Mouse (Mus musculus) left cerebral cortex, adult 2 months (tissue): ENCODE results near the gene Mrpl45. TPM values are rescaled to one million over a fixed set of nuclear protein-coding genes. Genes with fewer than 3 reads are reported as not detected.
"Not testable (repeated sequence)": the region's sequence is repeated elsewhere in the genome, so short reads cannot be mapped to it uniquely, and the experiment has no call there.

Experiments
- DNase-seq, 2 experiments: peaks; one replicate each; pipeline ENCODE4 v3.0.0; 2021 to 2022; ENCODE audit warnings: low spot score in 2 of 2, mixed read lengths in 1 of 2; ENCODE audit errors: extremely low spot score in 1 of 2
- H3K27ac ChIP-seq: fragments of 200-600 bp; 2 replicates; pipeline ENCODE4 v1.8.1; 2022
- H3K4me3 ChIP-seq: fragments of 200-600 bp; 2 replicates; pipeline ENCODE4 v1.8.1; 2022
- CTCF ChIP-seq: fragments of 200-600 bp; IDR thresholded peaks from 2 replicates; pipeline ENCODE4 v1.8.1; 2022; ENCODE audit warnings: antibody characterized with exemption, mild to moderate bottlenecking, moderate library complexity
- intact Hi-C: fragments of 180-260 bp; cut with DNase I; formaldehyde crosslinking; loops from one replicate; pipeline ENCODE4 v1.15.1; 2025
- total RNA-seq, 2 experiments: library from RNA; stranded (reverse); gene quantifications; 2 replicates each; pipeline ENCODE4 v1.2.3; 2021

The Mrpl45 gene
- total RNA-seq, 2 experiments from 2014 or later = 26.4 to 28.2 TPM

DNA sequence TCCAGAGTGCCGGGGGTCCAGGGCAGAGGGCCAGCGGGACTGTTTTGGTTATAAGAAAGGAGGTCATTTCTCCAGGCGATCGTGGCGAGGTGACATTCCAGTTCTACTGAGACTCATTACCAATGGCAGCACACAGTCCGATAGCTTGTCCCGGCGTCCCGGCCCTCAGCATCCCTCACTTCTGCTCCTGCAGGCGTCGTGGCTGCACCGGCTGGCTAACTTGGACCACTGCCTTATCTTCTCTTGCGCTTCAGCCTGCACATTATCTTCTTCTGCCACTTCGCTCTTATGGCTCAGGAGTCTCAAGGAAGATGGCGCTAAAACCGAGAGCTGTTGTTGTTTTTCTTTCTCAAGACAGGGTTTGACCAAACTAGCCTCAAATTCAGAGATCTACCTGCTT lies 14.1 kb upstream of the Mrpl45 start:
- intact Hi-C loops = no loop called here
- Histone ChIP-seq H3K27ac (no peak overlapping the region), H3K4me3 (no peak overlapping the region)
- no peak for DNase-seq
- no peak for TF ChIP-seq CTCF

DNA sequence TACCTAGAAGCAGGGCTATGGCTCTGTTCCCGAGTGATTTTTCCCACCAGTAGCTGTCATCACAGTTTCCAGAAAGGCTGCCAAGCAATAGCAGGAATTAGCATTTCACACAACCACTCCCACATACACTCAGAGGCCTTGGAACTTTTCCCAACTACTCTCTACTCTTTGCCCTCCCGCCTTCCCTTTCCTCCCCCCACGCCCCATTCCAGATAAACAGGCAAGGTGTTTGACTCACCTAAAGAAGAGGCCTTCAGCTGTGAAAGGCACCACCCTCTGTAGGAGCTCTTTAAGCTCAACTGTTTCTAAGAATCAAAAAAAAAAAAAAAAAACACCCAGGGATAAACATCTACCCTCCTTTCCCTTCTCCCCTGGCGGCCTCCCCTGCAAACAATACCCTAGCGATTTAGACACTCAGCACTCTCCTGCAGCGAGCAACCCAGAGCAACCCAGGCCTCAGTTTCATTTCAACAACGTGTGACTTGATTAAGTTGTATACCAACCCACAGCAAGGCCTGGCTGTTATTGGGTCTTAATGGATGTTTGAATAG lies 13.2 kb upstream of the Mrpl45 start:
- Histone ChIP-seq H3K4me3 (no peak overlapping the region), H3K27ac (peak overlapping the region; percentile 47)
- TF ChIP-seq CTCF = no peak; the same call in 1 of the 2 replicates
- intact Hi-C loops = no loop called here
- DNase-seq = no peak

DNA sequence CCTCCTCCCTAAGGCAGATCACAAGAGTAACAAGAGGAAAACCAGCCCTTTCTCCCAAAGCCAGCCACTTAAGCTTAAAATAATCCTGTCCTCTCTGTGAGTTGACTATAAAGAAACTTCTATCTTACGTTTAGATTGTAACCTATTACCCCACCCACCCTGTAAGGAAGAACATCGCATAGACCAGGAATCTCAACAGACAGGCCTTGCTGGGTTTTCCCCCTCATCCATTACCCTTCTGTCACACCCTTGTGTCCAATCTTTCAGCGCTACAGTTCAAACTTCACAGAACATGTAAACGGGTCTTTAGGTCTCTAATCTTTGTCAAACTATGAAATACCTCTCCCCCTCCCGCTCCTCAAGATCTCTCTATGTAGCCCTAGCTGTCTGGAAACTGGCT lies 10.9 kb upstream of the Mrpl45 start:
- Histone ChIP-seq H3K27ac (no peak overlapping the region), H3K4me3 (no peak overlapping the region)
- DNase-seq = no peak
- intact Hi-C loops = no loop called here
- TF ChIP-seq CTCF = no peak

DNA sequence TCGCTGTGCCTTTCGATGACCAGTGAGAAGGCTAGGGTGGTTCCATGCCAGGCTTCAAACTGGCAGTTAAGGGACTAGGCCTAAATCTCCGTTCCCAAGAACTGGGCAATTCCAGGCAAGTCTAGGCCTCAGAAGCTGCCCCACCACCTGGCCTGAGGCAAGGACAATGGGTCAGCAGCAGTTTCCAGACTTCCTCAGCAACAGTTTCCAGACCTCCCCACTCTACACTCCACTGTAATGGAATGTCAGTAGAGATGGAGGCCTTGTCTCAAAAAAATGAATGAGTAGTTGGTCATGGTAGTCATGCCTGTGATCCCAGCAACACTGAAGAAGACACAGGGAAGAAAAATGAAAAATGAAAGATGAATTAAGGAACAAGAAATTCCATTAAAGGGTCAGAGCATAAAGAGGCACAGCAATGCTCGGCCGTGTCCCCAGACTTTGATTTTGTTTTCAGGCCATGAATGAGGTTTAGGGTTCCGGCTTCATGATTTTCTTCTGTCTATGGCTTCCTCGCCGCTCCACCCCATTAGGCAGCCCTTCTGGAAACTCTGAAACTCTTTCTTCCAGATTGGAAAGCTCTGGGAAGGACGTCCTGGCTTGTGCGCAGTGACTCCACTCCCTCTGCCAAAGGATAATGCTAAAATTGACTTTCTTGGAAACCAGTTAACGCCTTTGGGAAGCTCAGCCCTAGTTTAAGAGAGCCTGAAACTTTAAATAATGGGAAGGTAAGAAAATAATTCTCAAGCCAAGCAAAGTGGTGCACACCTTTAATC lies 8.0 kb upstream of the Mrpl45 start:
- TF ChIP-seq CTCF = no peak
- no peak for DNase-seq
- intact Hi-C loops = no loop called here

DNA sequence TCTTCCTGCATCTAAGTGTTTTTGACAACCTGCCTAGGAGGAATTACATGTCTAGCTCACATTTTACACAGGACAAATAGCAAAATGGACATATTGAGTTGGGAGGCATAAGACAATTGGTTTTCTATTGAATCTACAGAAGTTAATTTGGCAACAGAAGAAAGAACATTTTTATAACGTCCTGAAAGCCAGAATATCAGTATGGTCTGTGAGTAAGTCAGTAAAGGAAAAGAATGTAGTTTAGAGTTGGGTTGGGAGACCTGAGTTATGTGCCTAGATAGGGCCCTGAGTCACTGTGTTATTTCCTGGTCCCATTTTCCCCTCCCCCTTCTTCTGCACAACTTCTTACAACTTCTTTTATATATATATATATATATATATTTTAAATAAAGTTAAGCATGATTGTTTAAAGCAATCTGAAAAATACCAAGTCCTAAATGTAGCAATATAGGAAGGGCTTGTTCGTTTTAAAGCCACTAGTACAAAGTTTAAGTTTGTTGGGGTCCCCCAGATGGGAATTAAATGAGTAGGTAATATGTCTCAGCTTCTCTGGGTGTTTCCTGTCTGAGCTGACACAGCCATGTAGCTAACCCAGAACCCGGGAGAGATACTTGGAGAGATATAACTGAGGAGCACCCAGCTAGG lies 6.6 kb upstream of the Mrpl45 start:
- no peak overlapping the region for H3K4me3 ChIP-seq

More for the DNA sequence above, 8.0 kb upstream of the Mrpl45 start:
- H3K27ac ChIP-seq = no peak overlapping the region
- no peak overlapping the region for H3K4me3 ChIP-seq

DNA sequence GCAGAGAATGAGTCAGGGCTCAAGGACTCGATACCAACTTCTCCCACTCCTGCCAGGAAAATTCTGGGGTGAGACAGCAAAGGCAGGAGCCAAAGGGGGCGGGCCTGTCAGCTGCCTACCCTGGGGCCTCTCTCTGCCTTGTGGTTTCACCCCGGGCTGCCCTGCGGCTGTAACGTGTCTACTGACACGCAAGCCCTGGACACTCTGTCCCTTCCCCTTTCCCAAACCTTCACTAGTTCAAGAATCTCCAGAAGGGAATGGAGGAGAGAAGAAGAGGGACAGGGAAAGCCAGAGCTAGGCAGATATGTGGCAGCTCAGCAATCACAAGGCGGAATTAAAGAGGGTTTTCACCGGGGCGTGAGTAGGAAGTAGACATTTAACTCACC lies 6.1 kb upstream of the Mrpl45 start:
- peak overlapping the region; percentile 48 for H3K4me3 ChIP-seq
- peak; percentile 32 to 43 for DNase-seq
- intact Hi-C loops = no loop called here
- TF ChIP-seq CTCF = no peak
- peak overlapping the region; percentile 70 for H3K27ac ChIP-seq

More for the DNA sequence above, 6.6 kb upstream of the Mrpl45 start:
- DNase-seq = no peak
- no peak overlapping the region for H3K27ac ChIP-seq
- intact Hi-C loops = no loop called here
- TF ChIP-seq CTCF = no peak

DNA sequence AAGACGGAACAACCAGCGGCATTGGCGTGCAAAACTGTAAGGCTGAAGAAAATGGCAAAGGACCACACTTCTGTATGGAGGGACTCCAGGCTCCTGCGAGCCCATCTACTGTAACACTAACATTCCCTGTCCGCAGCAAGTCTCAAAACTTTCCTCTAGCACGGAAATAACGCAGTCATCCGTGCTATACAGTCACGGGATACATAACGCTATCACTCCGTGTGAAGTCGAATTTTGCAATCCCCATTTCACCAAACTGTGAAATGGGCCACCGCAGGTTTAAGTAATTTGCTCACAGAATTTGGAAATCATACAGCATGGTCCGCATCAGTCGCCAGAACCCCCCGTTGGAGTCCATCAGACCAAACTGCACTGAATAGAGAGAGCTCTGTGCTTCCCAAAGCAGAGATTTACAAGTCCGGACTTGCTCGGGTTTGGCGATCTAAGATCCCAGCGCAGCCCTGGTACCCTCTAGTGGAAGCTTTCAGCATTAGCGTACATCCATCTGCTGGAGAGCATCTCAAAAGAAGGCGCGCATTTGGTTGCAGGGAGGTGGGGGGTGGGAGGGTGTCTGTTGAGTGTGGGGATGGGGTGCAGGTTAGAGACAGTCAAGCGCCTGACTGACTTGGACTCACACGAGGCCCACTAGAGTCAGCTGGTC lies 5.5 kb upstream of the Mrpl45 start:
- peak; percentile 73 for TF ChIP-seq CTCF
- Histone ChIP-seq H3K27ac (peak overlapping the region; percentile 70), H3K4me3 (peak overlapping the region; percentile 48)
- DNase-seq = peak; percentile 67 to 76
- intact Hi-C loops = loop anchor here (10.0 kb wide), 1 partner anchor 235 kb away; no protein-coding TSS in a partner anchor

DNA sequence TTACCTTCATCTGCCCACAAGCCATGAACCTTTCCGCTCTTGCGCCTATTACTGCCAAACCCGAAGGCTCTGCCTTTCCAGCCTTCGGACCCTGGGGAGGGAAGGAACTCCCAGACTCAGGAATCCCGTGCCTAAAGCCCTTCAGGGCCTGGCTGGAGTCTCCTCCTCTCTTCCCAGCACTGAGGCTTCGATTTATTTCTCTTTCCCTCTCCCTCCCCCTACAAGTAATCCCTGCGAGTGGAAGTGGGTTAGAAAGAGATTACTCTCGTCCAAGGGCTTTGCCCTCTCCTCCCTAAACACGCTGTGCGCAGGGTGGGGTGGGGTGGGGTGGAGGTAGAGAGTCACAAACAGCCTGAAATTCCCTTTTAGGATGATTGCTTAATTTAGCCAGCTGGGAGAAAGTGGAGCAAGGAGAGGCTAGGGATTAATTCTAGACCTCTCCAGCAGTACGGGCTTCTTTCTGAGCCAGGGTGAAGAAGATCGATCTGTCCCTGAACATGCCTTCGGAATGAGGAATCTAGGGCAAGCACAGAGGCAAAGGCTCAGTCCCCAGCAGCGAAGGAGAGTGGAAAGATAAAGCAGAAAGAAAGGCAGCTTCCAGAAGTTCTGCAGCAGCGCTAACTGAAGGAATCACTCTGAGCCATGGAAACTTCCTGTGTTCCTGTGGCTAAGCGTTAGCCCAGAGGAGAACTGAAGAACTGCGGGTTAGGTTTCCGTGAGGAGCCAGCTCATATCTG lies 4.5 kb upstream of the Mrpl45 start:
- no peak for DNase-seq
- Histone ChIP-seq H3K4me3 (0 out of 2 replicates have a peak overlapping the region, but pooled peaks have one; percentile 0), H3K27ac (peak overlapping the region; percentile 75; the same call in 1 of the 2 replicates)
- intact Hi-C loops = loop anchor here (10.0 kb wide), 1 partner anchor 236 kb away; no protein-coding TSS in a partner anchor
- peak; percentile 49 for TF ChIP-seq CTCF

DNA sequence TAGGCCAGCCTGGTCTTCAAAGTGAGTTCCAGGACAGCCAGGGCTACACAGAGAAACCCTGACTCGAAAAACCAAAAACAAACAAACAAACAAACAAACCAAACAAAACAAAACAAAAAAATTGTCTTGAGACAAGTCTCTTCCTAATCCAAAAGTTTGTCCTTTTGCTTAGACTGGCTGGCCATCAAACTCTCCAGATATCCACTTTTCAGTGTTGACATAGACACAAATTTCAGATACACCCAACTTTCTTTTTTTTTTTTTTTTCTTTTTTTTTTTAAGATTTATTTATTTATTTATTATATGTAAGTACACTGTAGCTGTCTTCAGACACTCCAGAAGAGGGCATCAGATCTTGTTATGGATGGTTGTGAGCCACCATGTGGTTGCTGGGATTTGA lies 2.6 kb upstream of the Mrpl45 start:
- not testable (repeated sequence) for H3K27ac ChIP-seq, H3K4me3 ChIP-seq, DNase-seq
- intact Hi-C loops = loop anchor here (10.0 kb wide), 1 partner anchor 238 kb away; no protein-coding TSS in a partner anchor

DNA sequence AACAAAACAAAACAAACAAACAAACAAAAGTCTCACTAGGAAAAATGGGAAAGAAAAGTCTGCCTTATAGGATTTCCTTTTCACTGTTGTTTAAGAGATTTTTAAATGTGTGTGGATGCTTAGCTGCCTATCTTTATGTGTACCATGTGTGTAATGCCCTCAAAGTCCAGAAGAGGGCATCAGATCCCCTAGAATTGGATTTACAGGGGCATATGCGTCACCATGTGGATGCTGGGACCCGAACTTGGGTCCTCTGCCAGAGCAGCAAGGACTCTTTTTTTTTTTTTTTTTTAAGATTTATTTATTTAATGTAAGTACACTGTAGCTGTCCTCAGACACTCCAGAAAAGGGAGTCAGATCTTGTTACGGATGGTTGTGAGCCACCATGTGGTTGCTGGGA lies 1.4 kb upstream of the Mrpl45 start:
- intact Hi-C loops = loop anchor here (10.0 kb wide), 1 partner anchor 239 kb away; no protein-coding TSS in a partner anchor

More for the DNA sequence above, 1.4 kb upstream of the Mrpl45 start:
- H3K4me3 ChIP-seq = no peak overlapping the region
- no peak overlapping the region for H3K27ac ChIP-seq
- DNase-seq = no peak
- peak; percentile 33 for TF ChIP-seq CTCF
